Mouse (Mus musculus) left cerebral cortex, postnatal 25 days (tissue): ENCODE data around the gene Rpl38. TPM values are rescaled to one million over a fixed set of nuclear protein-coding genes. Genes with fewer than 3 reads are reported as not detected.

Experiments used
- DNase-seq, 2 experiments: peaks; one replicate each; pipeline ENCODE4 v3.0.0; 2022; ENCODE audit warnings: low spot score in 2 of 2, mixed read lengths in 1 of 2
- intact Hi-C: fragments of 180-260 bp; cut with DNase I; formaldehyde crosslinking; loops from one replicate; pipeline ENCODE4 v1.15.1; 2025
- total RNA-seq, 2 experiments: library from RNA; stranded (reverse); gene quantifications; 2 replicates each; pipeline ENCODE4 v1.2.3; 2021

The Rpl38 gene
- total RNA-seq, 2 experiments from 2014 or later, result 765 to 799 TPM

DNA sequence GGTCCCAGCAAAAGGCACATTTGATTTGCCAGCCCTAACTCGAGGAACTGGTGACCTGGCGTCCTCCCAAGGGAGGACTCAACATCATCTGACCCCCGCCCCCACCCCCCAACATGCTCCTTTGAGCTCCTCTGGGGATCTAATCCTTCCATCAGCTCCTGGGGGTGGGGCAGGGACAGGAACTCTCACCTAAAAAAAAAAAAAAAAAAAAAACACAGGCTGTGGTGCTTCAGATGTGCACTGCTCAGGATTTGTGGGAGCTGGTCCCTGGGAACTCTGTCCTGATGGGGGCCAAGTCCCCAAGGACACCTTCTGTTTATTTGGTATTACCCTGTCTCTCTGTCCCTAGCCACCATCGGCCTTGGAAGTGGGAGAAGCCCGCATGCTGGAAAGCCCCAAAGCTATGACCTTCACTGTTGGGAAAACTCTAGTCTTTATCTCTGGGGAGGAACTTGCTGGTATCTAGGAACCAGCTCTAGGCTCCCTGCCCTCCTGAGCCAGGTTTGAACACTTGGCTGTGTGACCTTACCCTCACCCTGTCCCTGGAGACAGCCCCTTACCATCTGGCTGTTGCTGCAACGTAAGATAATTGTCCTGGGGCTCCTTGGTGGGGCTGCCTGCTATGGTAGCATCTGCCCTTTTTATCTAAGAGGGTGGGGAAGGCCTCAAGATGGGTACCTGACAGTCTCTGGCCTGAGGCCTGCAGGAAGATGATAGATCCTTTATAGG lies 23.3 kb downstream of the Rpl38 start:
- DNase-seq, result no peak
- intact Hi-C loops, result no loop called here

DNA sequence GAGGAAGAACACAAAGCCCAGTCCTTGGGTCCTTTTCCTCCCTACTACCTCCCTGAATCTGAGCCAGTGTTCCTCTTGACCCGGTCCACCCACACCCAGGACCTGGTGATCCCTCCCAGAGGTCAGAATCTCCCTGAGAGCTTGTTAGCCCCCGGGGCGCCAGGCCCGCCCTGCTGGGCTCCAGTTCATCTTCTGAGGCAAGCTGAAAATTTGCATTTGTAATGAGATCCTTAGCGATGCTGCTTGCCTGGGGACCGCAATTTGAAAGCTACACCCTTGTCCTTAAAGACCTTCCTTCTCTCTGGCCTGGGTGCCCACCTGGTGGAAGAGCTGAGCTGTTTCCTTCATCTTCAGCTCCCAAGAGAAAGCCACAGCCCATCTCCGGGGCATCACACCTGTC lies 24.3 kb downstream of the Rpl38 start:
- intact Hi-C loops, result no loop called here

DNA sequence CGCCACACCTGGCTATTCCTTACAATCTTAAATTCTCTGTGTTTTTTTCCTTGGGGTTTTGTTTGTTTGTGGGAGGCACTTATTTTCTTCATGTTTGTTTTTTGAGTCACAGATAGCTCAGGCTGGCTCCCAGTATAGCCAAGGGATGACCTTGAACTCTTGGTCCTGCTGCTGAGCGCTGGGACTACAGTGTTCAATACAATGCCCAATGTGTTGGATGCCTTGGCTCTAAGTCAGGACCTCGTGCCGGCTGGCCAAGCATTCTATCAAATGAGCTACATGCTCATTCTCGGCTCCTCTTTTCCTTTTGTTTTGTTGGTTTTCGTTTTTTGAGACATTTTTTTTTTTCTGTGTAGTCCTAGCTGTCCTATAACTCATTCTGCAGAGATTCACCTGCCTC lies 25.1 kb downstream of the Rpl38 start:
- intact Hi-C loops, result no loop called here
- DNase-seq, result no peak

More for the DNA sequence above, 24.3 kb downstream of the Rpl38 start:
- DNase-seq, result no peak

DNA sequence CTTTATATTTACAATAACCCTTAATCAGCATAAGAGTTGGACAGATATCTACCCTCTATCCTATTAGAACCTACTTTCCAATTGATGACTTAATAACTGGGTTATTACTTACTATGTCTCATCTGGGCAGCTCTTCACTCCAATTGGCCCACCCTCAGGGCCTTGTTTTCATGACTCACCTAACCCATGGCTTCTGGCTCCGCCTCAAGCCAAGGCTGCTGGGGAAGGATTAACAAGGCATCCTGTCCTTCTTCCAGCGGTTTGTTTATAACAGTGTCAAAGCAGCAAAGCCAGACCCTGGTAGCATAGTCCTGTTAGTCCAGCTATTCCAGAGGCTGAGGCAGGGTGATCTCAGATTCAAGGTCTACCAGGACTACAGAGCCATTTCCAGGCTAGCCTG lies 26.1 kb downstream of the Rpl38 start:
- intact Hi-C loops, result no loop called here

DNA sequence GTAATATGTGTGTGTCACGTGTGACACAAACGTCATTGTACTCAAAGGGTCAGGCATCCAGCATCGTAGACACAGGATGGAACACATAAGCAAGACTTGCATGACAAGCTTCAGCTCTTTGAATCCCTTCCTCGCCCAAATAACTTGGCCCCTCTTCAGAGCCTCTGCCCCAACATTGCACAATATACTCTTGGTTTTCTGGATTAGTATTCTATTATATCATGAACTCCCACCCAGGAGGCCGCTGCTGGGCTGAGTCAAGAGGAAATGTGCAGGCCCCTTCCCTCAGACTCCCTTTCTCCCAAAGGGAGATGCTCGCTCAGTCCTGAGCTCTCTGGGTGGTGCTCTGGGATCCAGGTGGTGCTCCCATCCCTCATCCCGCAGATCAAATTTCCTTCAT lies 30.2 kb downstream of the Rpl38 start:
- no peak for DNase-seq
- intact Hi-C loops, result no loop called here

More for the DNA sequence above, 26.1 kb downstream of the Rpl38 start:
- no peak for DNase-seq

DNA sequence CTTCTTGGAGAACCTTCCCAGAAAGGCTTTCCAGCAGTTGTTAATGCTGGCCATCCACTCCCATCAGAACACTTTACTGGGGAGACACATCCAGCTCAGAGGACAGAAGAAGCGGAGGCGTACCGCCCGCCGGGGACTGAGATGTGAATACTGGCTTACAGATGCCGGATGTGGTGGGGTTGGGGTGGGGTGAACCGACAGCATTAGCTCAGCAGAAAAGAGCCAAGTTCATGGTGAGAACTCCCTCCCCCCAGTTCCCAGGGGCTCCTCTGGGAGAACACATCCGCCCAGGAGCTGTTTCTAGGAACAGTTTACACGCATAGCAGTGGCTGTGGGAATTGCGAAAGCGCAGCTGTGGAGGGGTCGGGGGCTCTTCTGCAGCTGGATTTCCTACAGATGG lies 31.2 kb downstream of the Rpl38 start:
- intact Hi-C loops, result no loop called here
- peak in 1 of 2 experiments; percentile 60 for DNase-seq

DNA sequence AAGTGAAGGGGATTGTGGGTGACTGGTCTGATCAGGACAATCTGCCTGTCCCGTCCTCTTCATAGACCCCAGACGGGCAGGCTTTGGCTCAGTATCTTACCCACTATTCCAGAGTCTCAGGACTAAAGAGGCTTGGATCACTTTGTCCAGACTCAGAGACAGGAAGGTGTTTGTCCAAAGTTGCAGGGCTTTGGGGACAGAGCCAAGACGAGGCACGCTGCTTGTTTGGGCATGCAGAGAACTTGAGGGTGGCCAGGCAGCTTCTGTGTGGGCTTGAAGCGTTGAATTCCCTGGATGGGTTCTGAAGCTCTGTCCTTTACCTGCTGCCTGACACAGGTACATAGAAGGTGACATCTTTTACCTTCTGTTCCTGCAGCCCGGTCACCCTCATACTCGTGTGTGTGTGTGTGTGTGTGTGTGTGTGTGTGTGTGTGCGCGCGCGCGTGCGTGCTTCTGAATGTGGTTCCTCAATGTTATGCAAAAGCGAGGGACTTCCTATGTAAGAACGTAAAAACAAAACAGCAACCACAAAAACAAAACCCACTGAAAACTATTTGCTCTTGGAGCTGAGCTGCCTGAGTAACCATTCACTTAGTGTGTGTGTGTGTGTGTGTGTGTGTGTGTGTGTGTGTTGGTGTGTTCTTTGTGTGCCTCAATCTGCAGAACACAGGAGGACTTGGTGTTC lies 34.1 kb downstream of the Rpl38 start:
- DNase-seq, result no peak
- intact Hi-C loops, result no loop called here

DNA sequence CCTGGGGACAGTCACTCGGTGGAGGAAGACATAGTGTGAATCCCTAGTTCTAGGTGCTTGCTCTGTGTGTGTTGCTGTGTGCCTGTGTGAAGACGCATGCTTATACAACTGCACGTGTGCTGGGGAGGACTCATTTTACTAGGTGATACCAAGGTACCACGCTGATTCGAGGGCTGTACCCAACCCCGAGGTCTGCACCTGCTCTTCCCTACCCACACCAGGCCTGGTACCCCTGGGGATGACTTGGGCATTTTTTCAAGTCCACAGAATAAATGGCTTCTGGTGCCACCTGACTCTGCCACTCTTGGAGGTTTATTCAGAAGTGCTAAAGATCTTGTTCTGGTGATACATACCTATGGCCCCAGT lies 34.7 kb downstream of the Rpl38 start:
- DNase-seq, result no peak
- intact Hi-C loops, result no loop called here

DNA sequence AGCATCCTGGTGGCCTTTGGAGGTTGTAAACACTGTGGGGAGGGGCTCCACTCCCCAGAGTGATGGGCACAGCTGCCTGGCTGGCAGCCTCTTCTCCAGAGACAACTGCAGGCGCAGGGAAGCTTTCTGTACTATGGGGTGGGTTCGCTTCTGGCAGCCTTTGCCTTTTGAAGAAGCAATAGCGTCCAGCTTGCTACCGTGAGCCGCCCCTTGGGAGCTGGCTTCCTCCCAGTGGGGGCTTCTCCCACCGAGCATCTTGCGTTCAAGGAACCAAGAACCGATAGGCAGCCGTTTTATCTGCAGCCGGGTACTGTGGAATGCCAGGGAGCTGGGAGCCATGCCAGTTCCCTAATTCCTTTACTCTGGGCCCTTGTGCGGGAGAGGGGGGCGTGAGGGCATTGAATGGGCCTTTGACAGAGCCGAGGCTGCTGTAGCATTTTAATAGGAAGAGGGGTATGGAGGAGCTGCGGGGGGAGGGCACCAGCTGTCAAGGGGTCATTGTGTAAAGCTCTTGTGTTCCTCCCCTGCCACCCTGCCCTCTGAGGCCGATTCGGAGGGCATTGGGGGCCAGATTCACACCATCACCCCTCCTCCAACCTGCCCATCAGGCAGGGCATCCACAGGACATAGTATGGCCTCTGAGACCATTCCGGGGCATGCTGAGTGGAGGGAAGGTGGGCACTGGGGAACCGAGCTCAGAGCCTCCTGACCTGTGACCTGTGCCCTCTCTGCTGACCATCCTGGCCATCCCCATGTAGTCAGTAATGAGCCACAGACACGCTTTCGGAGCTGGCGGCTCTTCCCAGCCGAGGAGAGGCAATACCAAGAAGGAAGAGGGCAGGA lies 36.0 kb downstream of the Rpl38 start:
- DNase-seq, result peak; percentile 54 to 75
- intact Hi-C loops, result no loop called here

DNA sequence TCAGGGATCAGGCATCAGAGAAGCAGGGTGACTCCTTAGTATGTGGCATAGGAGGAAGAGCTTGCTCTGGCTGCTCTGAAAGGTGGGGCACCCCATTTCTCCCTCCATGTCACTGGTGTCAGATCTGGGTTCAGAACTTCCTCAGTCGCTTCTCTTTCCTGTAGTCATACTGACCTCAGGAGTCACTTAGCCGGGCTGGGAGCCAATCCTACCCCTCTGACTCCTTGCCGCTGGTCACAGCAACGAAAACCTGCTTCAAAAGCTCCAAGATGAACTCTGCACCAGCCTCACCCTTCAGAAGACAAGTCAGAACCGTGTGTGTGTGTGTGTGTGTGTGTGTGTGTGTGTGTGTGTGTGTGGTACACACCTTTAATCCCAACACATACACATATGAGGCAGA lies 38.0 kb downstream of the Rpl38 start:
- DNase-seq, result no peak
- intact Hi-C loops, result no loop called here

DNA sequence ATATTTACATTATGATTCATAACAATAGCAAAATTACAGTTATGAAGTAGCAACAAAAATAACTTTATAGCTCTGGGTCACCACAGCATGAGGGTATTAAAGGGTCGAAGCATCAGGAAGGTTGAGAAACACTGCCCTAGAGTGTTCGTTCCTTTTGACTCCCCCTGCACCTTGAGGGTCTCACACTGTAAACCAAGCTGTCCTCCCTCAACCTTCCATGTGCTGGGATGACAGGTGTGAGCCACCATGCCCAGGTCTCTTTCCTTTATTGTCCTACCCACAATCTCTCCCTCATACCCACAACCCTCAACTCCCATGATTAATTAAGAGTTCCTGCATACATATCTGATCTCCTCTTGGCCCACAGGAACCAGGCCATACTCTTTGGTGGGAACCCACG lies 43.1 kb downstream of the Rpl38 start:
- no peak for DNase-seq
- intact Hi-C loops, result no loop called here

DNA sequence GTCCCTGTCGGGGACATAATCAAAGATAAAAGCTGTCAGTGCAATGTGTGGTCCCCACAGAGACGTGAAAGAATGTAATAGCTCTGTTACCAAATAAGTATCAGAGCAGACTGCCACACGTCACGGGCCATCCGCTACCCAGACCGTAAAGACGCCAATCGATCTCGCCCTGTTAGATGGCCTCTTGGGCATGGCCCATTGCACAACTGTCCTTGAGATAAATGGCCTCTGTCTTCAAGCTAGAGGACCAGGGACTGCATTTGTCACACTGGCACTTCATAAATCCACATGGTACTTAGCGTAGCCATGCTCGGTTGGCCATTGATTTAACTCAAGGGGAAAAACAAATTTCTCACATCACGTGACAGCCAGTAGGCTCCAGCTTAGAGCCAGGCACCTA lies 43.5 kb downstream of the Rpl38 start:
- intact Hi-C loops, result no loop called here
- DNase-seq, result no peak

DNA sequence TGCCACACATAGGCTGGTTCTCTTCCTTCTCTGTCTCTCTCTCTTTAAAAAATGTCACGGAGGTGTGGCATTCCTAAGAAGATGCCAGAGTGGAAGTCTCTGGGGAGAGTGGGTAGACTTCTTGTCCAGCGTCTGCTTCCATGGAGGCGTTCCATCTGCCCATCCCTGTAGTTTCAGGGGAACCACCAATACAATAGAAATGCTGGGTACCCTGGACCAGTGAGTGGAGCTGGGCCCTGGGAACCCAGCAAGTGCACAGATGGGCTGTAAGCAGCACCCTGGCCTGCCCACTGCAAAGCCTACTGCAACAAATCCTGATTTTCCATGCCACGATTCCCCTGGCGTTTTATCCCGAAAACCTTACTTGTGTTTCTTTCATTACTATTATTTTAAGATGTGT lies 46.2 kb downstream of the Rpl38 start:
- intact Hi-C loops, result no loop called here

DNA sequence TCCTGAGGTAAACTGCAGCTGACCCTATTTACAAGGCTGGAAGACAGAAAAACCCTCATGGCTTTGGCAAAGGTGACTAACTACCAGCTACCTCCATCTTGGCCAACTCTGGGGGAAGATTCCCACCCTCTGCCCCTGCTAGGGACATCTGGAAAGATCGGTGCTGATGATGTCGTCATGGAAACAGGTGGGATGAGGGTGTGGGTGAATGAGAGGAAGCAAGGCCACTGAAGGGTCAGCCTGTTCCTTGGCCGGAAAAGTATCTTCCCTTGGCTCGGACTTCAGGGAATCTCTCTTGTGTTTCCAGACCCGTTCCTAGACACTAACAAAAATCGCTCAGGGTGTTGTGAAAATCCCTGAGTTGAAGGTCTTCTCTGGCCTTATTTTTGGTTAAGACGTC lies 47.2 kb downstream of the Rpl38 start:
- DNase-seq, result no peak
- intact Hi-C loops, result loop anchor here (5.0 kb wide), 1 partner anchor 43 kb away; no protein-coding TSS in a partner anchor

More for the DNA sequence above, 46.2 kb downstream of the Rpl38 start:
- DNase-seq, result peak; percentile 29 to 79

DNA sequence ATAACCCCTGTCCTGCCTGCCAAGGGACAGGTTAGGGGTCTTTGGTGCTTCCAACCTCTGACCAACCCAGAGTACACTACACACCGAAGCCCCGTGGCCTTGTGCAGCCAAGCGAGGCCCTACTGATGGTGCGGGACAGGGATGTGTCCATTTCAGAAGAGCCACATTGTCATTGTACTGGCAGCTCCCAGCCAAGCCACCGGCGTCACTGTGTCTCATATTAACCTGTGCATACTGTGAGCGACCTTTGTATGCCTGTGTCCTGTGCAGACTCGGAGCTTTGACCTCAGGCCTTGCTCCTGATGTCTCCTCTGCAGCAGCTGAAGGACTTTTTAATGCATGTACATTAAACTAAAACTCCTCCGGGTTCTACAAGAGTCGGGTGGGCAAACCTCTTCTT lies 52.2 kb downstream of the Rpl38 start:
- intact Hi-C loops, result no loop called here
- no peak for DNase-seq

Other genes starting within 250 kb of the Rpl38 start
- 10 to 100 TPM; 18.6 to 21.4 TPM for gene Ttyh2, start 6.9 kb downstream of the Rpl38 start, total RNA-seq
- 1 to 10 TPM in 1 of 2 experiments, under 1 TPM in 1; 0.62 to 1.4 TPM for gene Dnaic2, start 58.9 kb downstream of the Rpl38 start, total RNA-seq
- gene Kif19a, start 96.9 kb downstream of the Rpl38 start, total RNA-seq, result 1 to 10 TPM; 4.8 to 5.3 TPM
- 10 to 100 TPM; 35.6 to 39.8 TPM for gene Btbd17, start 127.4 kb downstream of the Rpl38 start, total RNA-seq
- gene Gpr142, start 130.4 kb downstream of the Rpl38 start, total RNA-seq, result not detected
- 1 to 10 TPM; 4.2 to 6.4 TPM for gene Gprc5c, start 182.6 kb downstream of the Rpl38 start, total RNA-seq
- under 1 TPM; 0.37 to 0.55 TPM for gene Cd300a, start 221.5 kb downstream of the Rpl38 start, total RNA-seq